ENCODE assay signal across 24 mouse cellular contexts in the genomic region with DNA sequence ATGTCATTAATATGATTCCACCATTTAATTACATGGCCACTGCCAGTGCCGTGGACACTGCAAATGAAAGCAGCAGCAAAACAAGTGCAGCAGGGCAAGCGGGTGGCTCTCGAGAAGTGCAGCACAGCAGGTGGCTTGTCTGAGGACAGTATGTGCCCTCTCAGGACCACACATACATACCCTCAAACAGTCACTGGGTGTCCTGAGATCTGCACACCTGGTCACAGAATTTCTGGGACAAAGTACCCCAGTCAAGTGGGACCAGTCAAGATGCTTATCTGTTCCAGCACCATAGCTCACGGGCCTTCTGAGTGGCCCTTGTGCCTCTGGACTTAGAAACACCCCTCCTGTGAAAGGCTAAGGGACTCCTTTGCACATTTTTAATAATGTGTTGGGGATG.
"Had no signal": no experiment of that assay in that cellular context is flagged by ENCODE, and none has a peak within 500 bp of the region (broad histone marks: within the 10 kb centered on the region; RNA-seq: fewer than 3 reads in every experiment).

No protein-coding gene starts in this region.

- H3K4me2 ChIP-seq: heart, embryonic 12.5 days; hindbrain, embryonic 12.5 days; hindbrain, embryonic 14.5 days; intestine, embryonic 15.5 days; limb, embryonic 12.5 days had no signal

- H3K27ac ChIP-seq: gastrocnemius, adult 2 months; heart, embryonic 10.5 days; hindbrain, embryonic 10.5 days; hindbrain, embryonic 12.5 days; hindbrain, embryonic 14.5 days; intestine, embryonic 15.5 days; layer of hippocampus, adult 2 months; left cerebral cortex, adult 2 months; limb, embryonic 10.5 days; limb, embryonic 12.5 days had no signal

- H3K4me1 ChIP-seq: hindbrain, embryonic 10.5 days; hindbrain, embryonic 12.5 days; intestine, embryonic 15.5 days; limb, embryonic 10.5 days; limb, embryonic 12.5 days had no signal

- H3K9me3 ChIP-seq: heart, embryonic 10.5 days; heart, embryonic 12.5 days; hindbrain, embryonic 10.5 days; hindbrain, embryonic 12.5 days; intestine, embryonic 15.5 days; limb, embryonic 10.5 days; limb, embryonic 12.5 days had no signal

- H3K9ac ChIP-seq: heart, embryonic 12.5 days; hindbrain, embryonic 12.5 days; hindbrain, embryonic 14.5 days; intestine, embryonic 15.5 days; limb, embryonic 12.5 days had no signal

- H3K4me3 ChIP-seq: gastrocnemius, adult 2 months; heart, embryonic 10.5 days; heart, embryonic 12.5 days; hindbrain, embryonic 10.5 days; hindbrain, embryonic 12.5 days; intestine, embryonic 15.5 days; layer of hippocampus, adult 2 months; left cerebral cortex, adult 2 months; limb, embryonic 10.5 days; limb, embryonic 12.5 days had no signal

- ATAC-seq: hindbrain, embryonic 16.5 days; inflammation-experienced regulatory T-cells, adult 6 months; intestine, embryonic 15.5 days; intestine, postnatal 0 days had no signal

- DNase-seq: gastrocnemius, adult 2 months; gastrocnemius, postnatal 10 days; gastrocnemius, postnatal 25 days; heart, adult 18-20 months; heart, postnatal 10 days; heart, postnatal 4 days; kidney, adult 18-20 months; kidney, adult 8-10 months; kidney, postnatal 10 days; kidney, postnatal 25 days; kidney, postnatal 4 days had no signal

- H3K27me3 ChIP-seq: heart, embryonic 12.5 days; hindbrain, embryonic 12.5 days; intestine, embryonic 15.5 days; limb, embryonic 12.5 days had no signal
